Mouse (Mus musculus): ENCODE results near the gene Fank1. TPM values are rescaled to one million over a fixed set of nuclear protein-coding genes. Genes with fewer than 3 reads are reported as not detected.

Gene Fank1
- polyA plus RNA-seq, 1 experiment: not detected

DNA sequence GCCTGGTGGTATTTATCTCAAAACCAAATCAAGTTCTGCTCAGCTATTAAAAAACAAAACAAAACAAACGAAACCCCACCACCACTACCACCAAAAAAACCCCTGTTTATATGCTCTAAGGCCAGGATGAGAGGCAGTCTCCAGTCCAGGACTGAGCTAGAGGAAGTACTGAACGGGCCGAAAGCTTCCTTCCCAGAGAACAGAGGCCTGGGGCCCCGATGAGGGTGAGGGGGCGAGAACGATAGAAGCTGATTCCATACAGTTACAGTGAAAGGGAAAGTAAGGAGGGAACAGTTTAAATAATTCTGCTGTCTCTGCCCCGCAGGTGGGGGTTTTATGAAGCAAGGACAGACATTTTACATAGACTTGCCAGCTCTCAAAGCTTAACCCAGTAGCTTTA, 52.9 kb downstream of the Fank1 start:
- Histone ChIP-seq H3K27ac (replicated peaks; ENCODE audit: low read depth, low read length) (no peak overlapping the region), H3K4me3 (ENCODE audit: insufficient read depth, low read depth, low read length) (no peak overlapping the region), H3K4me1 (ENCODE audit: control insufficient read depth, insufficient read depth, insufficient read length, low read length) (no peaks in the 10 kb centered on the region)

GRCm38 (mm10) chr7:133839546-133839945, 62.9 kb downstream of the Fank1 start:
- H3K27ac ChIP-seq (replicated peaks; ENCODE audit: low read depth, low read length): no peak overlapping the region
- no peak overlapping the region for H3K4me3 ChIP-seq (ENCODE audit: insufficient read depth, low read depth, low read length)
- no peaks in the 10 kb centered on the region for H3K4me1 ChIP-seq (ENCODE audit: control insufficient read depth, insufficient read depth, insufficient read length, low read length)

- Histone ChIP-seq H3K4me1 (ENCODE audit: control insufficient read depth, insufficient read depth, insufficient read length, low read length) (no peaks in the 10 kb centered on the region), H3K4me3 (ENCODE audit: insufficient read depth, low read depth, low read length) (no peak overlapping the region), H3K27ac (replicated peaks; ENCODE audit: low read depth, low read length) (no peak overlapping the region)
Observed at GRCm38 (mm10) chr7:133842079-133842478, 65.4 kb downstream of the Fank1 start.

GRCm38 (mm10) chr7:133847175-133847574, 70.5 kb downstream of the Fank1 start:
- no peak overlapping the region for H3K27ac ChIP-seq (replicated peaks; ENCODE audit: low read depth, low read length)
- no peak overlapping the region for H3K4me3 ChIP-seq (ENCODE audit: insufficient read depth, low read depth, low read length)
- no peaks in the 10 kb centered on the region for H3K4me1 ChIP-seq (ENCODE audit: control insufficient read depth, insufficient read depth, insufficient read length, low read length)

DNA sequence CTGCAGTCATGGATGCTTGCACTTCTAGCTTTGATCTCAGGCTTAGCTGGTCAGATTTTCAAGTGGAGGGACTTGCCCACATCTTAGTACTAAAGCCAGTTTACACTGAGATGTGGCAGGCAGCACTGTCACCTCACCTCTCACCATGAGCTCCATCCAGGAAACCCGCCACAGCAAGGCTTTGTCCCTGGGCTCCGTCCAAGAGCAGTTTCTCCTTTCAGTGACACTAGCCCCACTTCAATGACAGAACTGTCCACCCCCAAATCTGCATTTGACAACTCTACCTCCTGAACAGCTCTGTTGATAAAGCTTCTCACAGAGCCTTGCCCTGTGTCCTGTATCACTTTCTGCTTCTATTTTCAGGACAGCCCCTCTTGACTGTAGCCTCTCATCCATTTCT, 71.5 kb downstream of the Fank1 start:
- Histone ChIP-seq H3K4me1 (ENCODE audit: control insufficient read depth, insufficient read depth, insufficient read length, low read length) (no peaks in the 10 kb centered on the region), H3K27ac (replicated peaks; ENCODE audit: low read depth, low read length) (no peak overlapping the region), H3K4me3 (ENCODE audit: insufficient read depth, low read depth, low read length) (no peak overlapping the region)

DNA sequence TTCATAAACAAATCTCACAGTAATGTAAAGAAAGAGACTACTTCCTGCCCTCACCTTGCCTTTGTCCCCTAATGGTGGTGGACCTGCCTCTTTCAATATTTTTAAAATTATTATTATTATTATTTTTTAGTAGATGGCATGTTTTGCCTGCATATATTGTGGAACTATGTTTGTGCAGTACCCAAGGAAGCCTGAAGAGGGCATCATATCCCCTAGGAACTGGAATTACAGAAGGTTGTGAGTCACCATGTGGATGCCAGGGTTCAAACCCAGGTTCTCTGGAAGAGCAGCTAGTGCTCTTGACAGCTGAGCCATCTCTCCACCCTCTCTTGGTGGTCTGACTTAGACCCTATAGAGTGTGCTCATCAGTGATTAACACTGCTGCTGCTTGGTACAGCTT, 74.1 kb downstream of the Fank1 start:
- Histone ChIP-seq H3K4me1 (ENCODE audit: control insufficient read depth, insufficient read depth, insufficient read length, low read length) (no peaks in the 10 kb centered on the region), H3K4me3 (ENCODE audit: insufficient read depth, low read depth, low read length) (no peak overlapping the region), H3K27ac (replicated peaks; ENCODE audit: low read depth, low read length) (no peak overlapping the region)

- Histone ChIP-seq H3K27ac (replicated peaks; ENCODE audit: low read depth, low read length) (no peak overlapping the region), H3K4me3 (ENCODE audit: insufficient read depth, low read depth, low read length) (no peak overlapping the region), H3K4me1 (ENCODE audit: control insufficient read depth, insufficient read depth, insufficient read length, low read length) (no peaks in the 10 kb centered on the region)
Observed at GRCm38 (mm10) chr7:133856278-133856677, 79.6 kb downstream of the Fank1 start.

- Histone ChIP-seq H3K4me1 (ENCODE audit: control insufficient read depth, insufficient read depth, insufficient read length, low read length) (no peaks in the 10 kb centered on the region), H3K4me3 (ENCODE audit: insufficient read depth, low read depth, low read length) (no peak overlapping the region), H3K27ac (replicated peaks; ENCODE audit: low read depth, low read length) (no peak overlapping the region)
Observed at GRCm38 (mm10) chr7:133858506-133858905, 81.8 kb downstream of the Fank1 start.

GRCm38 (mm10) chr7:133859548-133859947, 82.9 kb downstream of the Fank1 start:
- no peaks in the 10 kb centered on the region for H3K4me1 ChIP-seq (ENCODE audit: control insufficient read depth, insufficient read depth, insufficient read length, low read length)
- H3K4me3 ChIP-seq (ENCODE audit: insufficient read depth, low read depth, low read length): no peak overlapping the region
- H3K27ac ChIP-seq (replicated peaks; ENCODE audit: low read depth, low read length): no peak overlapping the region

DNA sequence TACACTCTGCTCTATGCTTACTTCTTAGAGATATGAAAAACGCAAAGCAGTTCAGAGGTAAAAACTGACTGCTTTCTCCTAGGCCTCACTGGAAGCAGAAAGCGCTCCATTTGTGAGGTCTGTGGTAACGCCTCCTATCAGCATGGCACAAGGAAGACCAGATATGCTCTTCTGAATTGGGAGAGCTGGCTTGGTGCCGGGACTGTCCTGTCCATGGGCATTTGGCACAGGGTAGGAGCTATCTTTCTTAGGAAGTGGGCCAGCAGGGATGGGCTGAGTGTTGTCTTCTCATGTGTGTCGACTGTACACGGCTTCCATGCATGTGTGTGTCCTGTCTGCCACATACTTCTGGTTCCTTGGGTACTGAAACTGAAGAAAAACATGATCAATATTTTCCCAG, 85.6 kb downstream of the Fank1 start:
- Histone ChIP-seq H3K4me3 (ENCODE audit: insufficient read depth, low read depth, low read length) (no peak overlapping the region), H3K4me1 (ENCODE audit: control insufficient read depth, insufficient read depth, insufficient read length, low read length) (no peaks in the 10 kb centered on the region), H3K27ac (replicated peaks; ENCODE audit: low read depth, low read length) (no peak overlapping the region)

DNA sequence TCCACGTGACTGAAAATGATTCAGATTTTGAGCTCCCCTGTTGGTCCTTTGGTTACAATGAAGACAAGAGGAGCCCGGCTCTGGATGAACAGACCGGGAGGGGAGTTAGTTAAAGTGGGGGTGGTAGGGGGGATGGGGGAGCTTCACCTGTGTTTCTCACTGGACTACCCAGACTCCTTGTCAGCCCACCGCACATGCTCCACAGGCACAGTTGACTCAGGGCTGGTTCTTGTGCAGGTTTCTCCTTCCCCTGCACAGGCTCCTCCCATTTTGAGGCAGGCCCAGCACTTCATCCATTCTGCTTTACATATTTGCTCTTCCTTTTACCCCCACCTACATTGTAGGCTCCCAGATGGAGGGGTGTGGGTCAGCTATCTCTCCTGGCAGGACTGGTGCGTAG, 86.1 kb downstream of the Fank1 start:
- H3K4me1 ChIP-seq (ENCODE audit: control insufficient read depth, insufficient read depth, insufficient read length, low read length): no peaks in the 10 kb centered on the region

GRCm38 (mm10) chr7:133863151-133863550, 86.5 kb downstream of the Fank1 start:
- Histone ChIP-seq H3K27ac (replicated peaks; ENCODE audit: low read depth, low read length) (no peak overlapping the region), H3K4me1 (ENCODE audit: control insufficient read depth, insufficient read depth, insufficient read length, low read length) (no peaks in the 10 kb centered on the region), H3K4me3 (ENCODE audit: insufficient read depth, low read depth, low read length) (no peak overlapping the region)

More for the DNA sequence above, 86.1 kb downstream of the Fank1 start:
- Histone ChIP-seq H3K27ac (replicated peaks; ENCODE audit: low read depth, low read length) (no peak overlapping the region), H3K4me3 (ENCODE audit: insufficient read depth, low read depth, low read length) (no peak overlapping the region)

GRCm38 (mm10) chr7:133863684-133864083, 87.0 kb downstream of the Fank1 start:
- H3K4me3 ChIP-seq (ENCODE audit: insufficient read depth, low read depth, low read length): no peak overlapping the region
- H3K4me1 ChIP-seq (ENCODE audit: control insufficient read depth, insufficient read depth, insufficient read length, low read length): no peaks in the 10 kb centered on the region
- H3K27ac ChIP-seq (replicated peaks; ENCODE audit: low read depth, low read length): no peak overlapping the region

- Histone ChIP-seq H3K27ac (replicated peaks; ENCODE audit: low read depth, low read length) (no peak overlapping the region), H3K4me1 (ENCODE audit: control insufficient read depth, insufficient read depth, insufficient read length, low read length) (no peaks in the 10 kb centered on the region), H3K4me3 (ENCODE audit: insufficient read depth, low read depth, low read length) (no peak overlapping the region)
Observed at GRCm38 (mm10) chr7:133870265-133870664, 93.6 kb downstream of the Fank1 start.

DNA sequence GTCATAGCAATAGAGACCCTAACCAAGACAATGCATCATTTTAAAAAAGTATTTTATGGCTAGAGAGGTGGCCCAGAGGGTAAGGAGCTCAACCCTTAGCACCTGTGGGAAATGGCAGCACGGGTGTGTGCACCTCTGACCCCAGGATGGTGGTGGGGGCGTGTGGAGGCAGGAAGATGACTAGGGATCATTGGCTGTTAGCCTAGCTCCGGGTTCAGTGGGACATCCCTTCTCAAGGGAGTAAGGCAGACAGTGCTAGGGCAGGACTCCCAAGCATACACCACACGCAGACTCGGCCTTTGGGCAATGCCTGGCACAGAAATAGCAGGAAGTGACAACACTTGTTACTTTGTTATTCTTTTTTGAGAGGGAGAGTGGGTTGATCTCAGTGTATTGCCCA, 96.0 kb downstream of the Fank1 start:
- Histone ChIP-seq H3K4me3 (ENCODE audit: insufficient read depth, low read depth, low read length) (no peak overlapping the region), H3K4me1 (ENCODE audit: control insufficient read depth, insufficient read depth, insufficient read length, low read length) (no peaks in the 10 kb centered on the region), H3K27ac (replicated peaks; ENCODE audit: low read depth, low read length) (no peak overlapping the region)

DNA sequence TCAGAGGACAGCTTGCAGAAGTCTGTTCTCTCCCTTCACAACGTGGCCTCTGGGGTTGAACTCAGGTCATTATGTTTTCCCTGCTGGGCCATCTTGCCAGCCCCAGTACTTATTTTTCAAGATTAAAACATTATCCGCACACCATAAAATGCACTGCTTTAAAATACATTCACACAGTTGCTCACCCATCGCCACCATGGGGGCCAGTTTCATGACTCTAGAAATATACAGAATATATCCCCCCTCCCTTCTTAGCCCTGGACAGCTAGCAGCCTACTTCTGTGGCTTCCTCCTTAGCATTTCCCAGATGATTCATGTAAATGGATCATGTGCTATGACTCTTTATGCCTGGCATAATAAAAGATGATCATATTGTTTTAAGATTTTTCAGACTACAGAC, 99.5 kb downstream of the Fank1 start:
- H3K4me1 ChIP-seq (ENCODE audit: control insufficient read depth, insufficient read depth, insufficient read length, low read length): no peaks in the 10 kb centered on the region
- no peak overlapping the region for H3K4me3 ChIP-seq (ENCODE audit: insufficient read depth, low read depth, low read length)
- no peak overlapping the region for H3K27ac ChIP-seq (replicated peaks; ENCODE audit: low read depth, low read length)
